Mouse (Mus musculus) stomach, postnatal 0 days (tissue): ENCODE data around the gene Slc43a1.

Source experiments
- CTCF ChIP-seq: IDR thresholded peaks from 2 replicates; pipeline ENCODE4 v1.5.1; 2016; ENCODE audit warnings: antibody characterized with exemption, low read depth, mild to moderate bottlenecking, moderate library complexity
- EP300 ChIP-seq: optimal IDR thresholded peaks from 2 replicates; pipeline ENCODE3; 2016; ENCODE audit warnings: antibody characterized with exemption

GRCm38 (mm10) chr2:84885084-84886055 is 46.7 kb downstream of the Slc43a1 start:
- TF ChIP-seq CTCF (no peak), EP300 (no peak)
